Mouse (Mus musculus): ENCODE data around the gene Safb2.

Gene Safb2

DNA sequence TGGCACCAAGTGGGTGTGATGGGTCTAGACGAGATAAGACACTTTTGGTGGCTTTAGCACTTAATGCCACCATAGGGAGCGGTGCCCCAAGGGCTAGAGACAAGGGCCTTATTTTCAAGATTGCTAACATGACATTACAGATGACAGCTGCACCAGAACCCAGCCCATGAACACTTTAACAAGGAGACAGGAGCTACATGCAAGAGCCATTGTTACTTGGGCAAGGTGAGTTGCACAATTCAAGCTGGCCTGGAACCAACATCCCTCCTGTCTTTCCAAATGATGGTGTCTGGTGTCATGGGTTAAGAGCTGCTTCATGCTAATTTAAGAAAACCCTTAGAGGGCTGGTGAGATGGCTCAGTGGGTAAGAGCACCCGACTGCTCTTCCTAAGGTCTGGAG lies 25.0 kb downstream of the Safb2 start:
- no peak for DNase-seq (ENCODE audit: low spot score)

DNA sequence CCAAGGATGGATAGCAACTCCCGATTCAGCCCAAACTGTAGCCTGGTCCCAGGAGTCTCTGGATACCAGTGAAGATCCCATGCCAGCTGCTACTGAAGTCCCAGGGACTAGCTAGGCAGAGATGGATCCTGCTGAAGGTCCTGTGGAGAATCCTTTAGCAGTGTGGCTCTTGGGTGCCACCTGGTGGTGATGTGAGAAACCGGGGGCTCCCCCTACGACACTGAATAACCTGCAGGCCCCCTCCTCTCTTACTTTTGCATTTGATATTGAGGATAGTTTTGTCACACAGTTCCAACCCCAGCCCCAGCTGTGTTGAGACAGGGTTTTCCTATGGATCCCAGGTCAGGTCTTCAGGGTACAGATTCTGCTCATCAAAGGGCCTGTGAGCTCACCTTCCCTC lies 25.9 kb downstream of the Safb2 start:
- no peak for DNase-seq (ENCODE audit: low spot score)

GRCm38 (mm10) chr17:56554122-56554551 lies 30.2 kb downstream of the Safb2 start, which contains the start of gene Gm20219:
Gene Gm20219 (minus strand): TSS chr17:56554387.
- no peak for DNase-seq (ENCODE audit: low spot score)

DNA sequence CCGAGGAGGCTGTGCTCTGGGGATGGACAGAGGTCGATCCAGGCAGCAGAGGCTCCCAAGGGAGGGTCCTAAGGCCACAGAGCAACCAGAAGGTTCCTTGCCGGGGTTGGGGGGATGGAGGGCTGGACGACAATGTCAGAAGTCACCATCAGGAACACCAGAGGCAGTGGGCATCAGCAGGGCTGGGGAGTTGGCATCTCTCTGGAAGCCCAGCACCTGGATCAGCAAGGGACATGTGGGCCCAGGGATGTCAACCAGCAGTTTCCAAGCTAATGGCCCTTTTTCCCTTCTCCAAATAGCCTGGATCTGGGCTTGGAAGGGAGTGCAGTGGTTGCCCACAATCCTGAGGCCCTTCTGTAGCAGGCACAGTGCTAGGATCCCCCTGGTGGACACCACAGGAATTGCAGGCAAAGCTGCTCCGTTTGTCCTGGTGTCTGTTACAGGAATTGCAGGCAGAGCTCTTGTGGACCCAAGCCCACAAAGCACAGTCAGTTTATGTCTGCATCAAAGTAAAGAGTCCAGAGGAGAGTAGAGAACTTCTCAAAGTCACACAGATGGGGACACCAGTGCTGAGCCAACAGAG lies 31.5 kb downstream of the Safb2 start:
- no peak for DNase-seq (ENCODE audit: low spot score)

DNA sequence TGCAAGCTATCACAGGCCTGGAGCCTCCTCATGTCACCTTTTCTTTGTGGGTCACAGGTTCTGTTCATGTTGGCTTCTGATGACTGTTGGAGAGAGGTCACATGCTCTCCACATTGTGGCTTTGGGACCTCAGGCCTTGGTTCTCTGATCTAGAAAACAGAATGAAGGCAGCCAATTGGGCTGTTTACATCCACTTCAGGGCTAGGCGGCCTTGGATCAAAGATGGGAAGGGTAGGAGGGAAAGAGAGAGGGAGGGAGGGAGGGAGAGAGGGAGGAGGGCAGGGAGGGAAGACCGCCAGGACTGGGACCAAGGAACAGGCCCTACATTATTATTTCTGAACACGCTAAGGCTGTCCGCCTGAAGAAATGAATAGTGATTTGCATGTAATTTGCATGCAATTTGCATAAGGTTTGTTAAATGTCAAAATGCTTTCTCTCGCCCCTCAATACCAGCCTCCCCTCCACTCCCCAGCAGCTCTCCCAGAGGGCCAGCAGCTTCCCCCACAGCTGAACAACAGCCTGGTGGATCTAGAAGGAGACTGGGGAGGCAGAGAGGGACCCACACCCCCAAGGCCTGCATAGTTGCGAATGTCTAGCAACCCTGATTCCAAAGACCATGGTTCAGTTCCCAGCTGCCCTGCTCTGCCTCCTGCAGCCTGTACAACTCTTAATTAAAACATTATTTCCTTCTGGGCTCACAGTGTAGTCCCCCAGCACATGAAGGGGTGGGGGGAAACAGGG lies 32.4 kb downstream of the Safb2 start:
- no peak for DNase-seq (ENCODE audit: low spot score)

DNA sequence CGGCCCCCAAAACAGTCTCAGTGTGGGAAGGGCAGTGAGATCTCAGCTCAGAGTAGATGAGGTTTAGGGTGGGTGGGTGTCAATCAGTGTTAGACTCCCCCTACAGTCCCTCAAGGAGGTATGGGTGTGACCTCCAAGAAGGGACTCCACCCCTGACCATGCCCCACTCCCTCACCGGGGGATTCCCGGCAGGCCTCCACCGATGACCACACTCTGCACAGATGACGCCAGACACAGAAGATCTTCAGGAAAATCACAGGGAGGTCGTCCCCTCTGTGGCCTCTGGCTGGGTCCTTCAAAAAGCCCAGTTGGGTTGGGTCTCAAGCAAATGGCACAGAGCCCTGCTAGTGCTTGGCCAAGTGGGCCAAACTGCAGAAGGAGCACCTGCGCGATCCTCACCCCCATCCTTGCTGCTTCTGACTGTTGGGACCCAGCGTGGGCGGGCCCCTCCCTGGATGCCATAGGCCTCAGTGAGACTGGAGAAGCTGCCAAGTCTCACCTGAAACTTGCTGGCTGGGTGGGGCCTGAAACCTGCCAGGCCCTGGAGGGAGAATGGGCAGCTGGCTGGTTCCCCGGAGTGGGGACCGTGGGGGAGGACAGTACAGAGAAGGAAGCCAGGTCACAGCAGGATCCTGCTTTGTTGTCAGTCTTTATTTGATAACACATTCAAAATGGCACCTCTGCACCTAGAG lies 33.5 kb downstream of the Safb2 start:
- DNase-seq (ENCODE audit: low spot score): no peak

DNA sequence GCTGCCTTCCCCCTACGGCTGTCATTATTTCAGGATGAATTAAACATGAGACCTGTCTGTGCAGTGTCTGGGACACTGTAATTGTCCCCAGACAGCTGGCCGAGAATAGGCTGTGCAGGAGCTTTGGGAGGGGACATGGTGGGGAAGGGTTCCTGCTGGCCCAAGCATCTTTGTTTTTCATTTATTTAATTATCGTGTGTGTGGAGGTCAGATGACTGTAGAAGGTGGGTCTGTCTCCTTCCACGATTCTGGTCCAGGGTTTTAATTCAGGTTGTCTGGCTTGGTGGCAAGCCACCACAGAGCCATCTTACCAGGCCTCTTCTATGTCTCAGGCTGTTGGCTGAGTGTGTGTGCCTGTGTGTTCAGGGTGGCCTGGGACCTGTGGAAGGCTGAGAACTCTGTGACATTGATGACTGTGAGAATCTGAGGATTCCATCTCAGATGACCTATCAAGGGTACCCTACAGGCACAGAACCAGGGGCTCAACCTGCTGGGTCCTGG lies 35.7 kb downstream of the Safb2 start:
- no peak for DNase-seq (ENCODE audit: low spot score)

- DNase-seq (ENCODE audit: low spot score): no peak
Observed at GRCm38 (mm10) chr17:56547846-56548604, 36.4 kb downstream of the Safb2 start.

DNA sequence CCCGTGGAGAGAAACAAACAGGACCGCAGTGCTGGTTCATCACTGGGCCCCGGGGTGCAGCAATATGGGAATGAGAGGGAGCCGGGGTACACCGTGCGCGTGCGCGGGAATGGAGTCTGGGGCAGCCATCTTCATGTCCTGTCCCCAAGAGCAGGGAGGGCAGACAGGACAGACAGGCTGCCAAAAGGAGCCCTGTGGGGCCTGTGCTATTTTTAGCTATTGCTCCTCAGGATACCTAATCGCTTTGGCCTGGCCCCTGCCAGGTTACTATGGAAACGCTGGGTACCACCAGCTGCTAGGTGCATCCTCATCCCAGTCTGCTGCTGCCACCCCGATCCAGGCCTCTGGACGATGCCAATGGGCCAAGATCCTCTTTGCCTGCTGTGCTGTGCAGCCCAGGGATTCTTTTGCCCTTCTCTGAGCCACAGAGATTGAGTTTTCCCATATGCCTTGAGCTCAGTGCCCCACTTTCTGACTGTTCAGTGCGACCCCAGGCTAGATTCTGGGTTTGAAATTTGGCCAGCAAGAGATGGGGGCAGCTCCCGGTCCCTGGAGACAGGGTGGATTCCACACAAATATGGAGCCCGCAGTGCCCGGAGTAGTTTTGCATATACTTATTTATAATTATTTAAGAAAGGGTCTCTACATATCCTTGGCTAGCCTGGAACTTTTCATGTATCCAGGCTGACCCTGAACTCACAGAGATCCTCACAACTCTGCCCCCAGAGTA lies 37.1 kb downstream of the Safb2 start:
- no peak for DNase-seq (ENCODE audit: low spot score)

- DNase-seq (ENCODE audit: low spot score): no peak
Observed at GRCm38 (mm10) chr17:56546576-56546975, 37.8 kb downstream of the Safb2 start.

GRCm38 (mm10) chr17:56545945-56546344 lies 38.4 kb downstream of the Safb2 start:
- DNase-seq (ENCODE audit: low spot score): no peak

GRCm38 (mm10) chr17:56544699-56545387 lies 39.5 kb downstream of the Safb2 start:
- no peak for DNase-seq (ENCODE audit: low spot score)

DNA sequence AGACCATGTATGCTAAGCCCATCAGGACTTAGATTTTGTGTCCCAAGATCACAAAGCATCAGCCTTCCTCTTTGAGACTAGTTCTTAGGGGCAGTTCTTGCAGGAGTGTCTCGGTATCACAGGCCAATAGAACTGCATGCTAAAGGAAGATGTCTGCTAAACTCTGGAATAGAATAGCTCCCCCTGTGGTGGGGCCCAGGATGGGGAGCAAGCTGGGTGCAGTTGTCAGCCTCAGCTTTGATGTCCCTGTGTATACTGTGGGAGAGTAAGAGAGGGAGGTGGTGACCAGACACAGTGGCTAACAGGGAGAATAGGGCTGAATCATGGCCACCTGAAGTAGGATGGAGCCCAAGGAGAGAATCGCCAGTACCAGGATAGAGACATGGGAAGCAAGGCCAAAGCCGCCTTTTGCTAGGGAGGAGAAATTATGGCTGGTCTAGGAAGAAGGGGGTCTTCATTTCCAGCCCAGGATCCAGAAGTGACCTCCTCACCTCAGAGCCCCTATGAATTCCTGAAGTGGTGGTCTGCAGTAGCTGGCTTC lies 40.6 kb downstream of the Safb2 start:
- DNase-seq (ENCODE audit: low spot score): no peak

DNA sequence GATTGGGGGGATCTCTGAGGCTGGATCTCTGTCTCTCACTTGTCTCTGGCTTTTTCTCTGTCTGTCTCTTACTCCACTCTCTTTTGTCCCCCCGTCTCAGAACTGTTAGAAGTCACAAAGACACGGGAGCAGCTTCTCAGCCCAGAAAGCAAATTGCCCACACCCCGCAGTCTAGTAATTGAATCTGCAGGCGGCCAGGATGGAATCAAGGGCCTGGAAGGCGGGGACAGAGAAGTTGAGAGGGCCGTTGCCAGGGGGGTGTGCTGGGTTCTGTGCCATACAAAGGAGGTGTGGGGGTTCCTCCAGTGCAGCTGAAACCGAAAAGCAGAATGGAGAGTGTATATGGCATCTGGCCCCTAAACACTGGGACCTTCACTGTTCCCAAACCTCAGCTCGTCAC lies 41.6 kb downstream of the Safb2 start:
- DNase-seq (ENCODE audit: low spot score): no peak

GRCm38 (mm10) chr17:56540562-56540975 lies 43.8 kb downstream of the Safb2 start:
- DNase-seq (ENCODE audit: low spot score): no peak

DNA sequence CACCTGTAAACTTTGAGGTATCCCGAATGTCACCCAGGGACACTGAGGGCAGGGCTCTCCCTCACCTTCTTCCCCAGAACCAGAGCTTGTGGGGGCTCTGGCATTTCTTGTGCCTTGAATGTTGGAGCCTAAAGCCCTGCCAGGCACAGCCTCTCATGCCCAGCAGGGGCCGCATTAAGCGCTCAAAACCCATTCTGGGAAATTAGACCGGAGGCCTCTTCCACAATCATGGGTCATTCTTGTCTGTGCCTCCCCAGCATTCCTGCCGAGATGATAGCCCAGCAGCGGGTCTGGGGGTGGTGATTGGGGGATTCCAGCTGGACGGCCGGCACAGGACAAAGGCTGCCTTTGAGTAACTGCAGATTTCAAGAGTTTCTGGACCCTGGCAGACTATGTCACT lies 46.5 kb downstream of the Safb2 start:
- DNase-seq (ENCODE audit: low spot score): no peak

- no peak for DNase-seq (ENCODE audit: low spot score)
Observed at GRCm38 (mm10) chr17:56536874-56537273, 47.5 kb downstream of the Safb2 start.

DNA sequence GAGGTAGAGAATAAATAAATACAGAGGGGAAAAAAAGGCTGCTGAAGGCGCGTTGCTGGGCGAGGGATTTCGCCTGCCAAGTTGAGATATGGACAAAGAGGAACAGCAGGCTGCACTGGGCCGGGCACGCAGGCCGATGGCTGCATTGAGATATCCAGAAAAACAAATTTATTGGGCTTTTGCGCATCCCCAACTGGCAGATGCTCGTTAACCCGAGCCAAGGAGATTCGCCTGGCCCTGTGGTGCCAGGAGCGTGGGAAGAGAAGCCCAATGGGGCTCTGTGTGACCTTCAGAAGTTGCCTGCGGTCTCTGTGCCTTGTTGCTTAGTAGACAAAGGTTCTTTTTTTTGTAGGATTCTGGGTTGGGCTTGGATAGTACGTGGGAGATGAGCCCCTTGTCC lies 48.2 kb downstream of the Safb2 start:
- DNase-seq (ENCODE audit: low spot score): no peak

DNA sequence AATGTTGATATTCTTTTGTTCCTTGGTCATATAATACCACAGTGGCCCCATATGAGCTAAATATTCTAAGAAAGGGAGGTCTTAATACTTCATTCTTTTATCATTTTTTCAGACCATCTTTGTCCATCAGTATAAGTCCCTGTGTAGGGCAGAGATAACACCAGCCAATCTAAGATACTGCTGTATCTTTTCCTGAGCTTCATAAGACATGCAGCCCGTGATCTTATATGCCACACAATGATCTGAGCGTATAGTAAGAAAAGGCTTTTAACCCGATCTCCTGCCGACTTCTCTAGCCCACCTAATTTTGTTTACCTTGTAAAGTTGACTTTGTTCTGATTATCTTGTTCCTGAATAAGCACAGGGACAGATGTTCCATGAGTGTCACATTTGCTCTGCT lies 59.4 kb downstream of the Safb2 start:
- DNase-seq (ENCODE audit: low spot score): no peak

GRCm38 (mm10) chr17:56522744-56523143 lies 61.6 kb downstream of the Safb2 start:
- no peak for DNase-seq (ENCODE audit: low spot score)
